Mouse (Mus musculus): Measurements from ENCODE around the gene Nxph4. TPM values are rescaled to one million over a fixed set of nuclear protein-coding genes. Genes with fewer than 3 reads are reported as not detected.

Nxph4 gene
- polyA plus RNA-seq, 1 experiment from 2014 or later = 25.1 TPM

DNA sequence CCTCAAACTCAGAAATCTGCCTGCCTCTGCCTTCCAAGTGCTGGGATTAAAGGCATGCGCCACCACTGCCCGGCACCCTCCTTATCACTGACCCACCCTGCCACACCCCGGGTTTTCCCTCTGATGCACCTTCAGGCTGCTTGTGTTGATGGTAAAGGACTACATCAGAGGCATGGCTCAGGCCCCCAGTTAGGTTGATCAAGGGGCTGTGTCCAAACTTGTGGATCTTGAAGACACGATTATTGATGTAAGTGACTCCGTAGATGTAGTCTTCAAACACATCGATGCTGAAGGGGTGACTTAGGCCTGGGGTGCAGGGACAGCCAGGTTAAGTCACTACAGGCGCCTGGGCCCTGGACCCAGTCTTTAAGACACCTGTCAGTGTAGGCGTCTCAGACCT, 7.2 kb upstream of the Nxph4 start:
- peaks cover 82% of the 10 kb centered on the region for H3K36me3 ChIP-seq
- no peak for ATAC-seq (ENCODE audit: insufficient number of reproducible peaks, low FRiP score, low TSS enrichment, low read depth)
- 95% methylated on average over 8 of the region's 8 CpGs for WGBS
- no peak overlapping the region for H3K4me3 ChIP-seq
- no peak overlapping the region for H3K9ac ChIP-seq
- H3K4me1 ChIP-seq = peaks cover 3% of the 10 kb centered on the region; the same call in 1 of the 2 replicates
- no peaks in the 10 kb centered on the region for H3K9me3 ChIP-seq
- H3K4me2 ChIP-seq = no peak overlapping the region
- no peak overlapping the region for H3K27ac ChIP-seq
- H3K27me3 ChIP-seq = peaks cover 5% of the 10 kb centered on the region

DNA sequence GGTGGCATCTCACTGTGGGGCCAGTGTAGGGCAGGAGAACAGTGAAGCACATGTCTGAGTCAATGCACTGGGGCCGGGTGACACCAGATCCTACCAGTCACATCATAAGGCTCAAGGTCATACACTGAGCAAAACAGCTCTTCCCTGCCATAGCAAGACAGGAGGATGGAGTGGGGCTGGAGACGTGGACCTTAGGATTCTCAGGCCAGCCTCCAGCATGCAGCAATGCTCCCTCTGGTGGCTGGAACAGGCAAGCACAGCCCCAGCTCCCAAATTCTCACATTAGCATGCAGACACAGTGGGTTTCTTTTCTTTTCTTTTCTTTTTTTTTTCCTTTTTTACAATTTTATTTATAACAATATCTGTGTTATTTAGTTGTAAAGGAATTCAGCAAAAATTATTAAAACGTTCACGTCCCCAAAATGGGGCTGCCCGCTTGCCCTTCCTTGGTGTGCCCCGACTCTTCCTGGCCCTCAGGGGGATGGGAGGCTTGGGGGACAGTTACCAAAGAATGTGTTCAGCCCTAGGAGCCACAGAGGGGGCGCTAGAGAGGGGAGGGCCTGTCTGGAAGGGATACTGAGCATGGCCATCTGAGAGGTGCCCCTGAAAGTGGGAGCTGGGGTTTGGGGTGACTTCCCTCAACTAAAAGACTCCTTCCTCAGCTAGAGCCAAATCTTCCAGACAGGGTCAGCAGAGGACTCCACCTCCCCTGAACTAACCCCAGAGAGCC, 3.7 kb upstream of the Nxph4 start:
- no peak for ATAC-seq (ENCODE audit: insufficient number of reproducible peaks, low FRiP score, low TSS enrichment, low read depth)
- Histone ChIP-seq H3K4me2 (no peak overlapping the region), H3K4me3 (no peak overlapping the region), H3K36me3 (peaks cover 47% of the 10 kb centered on the region), H3K27ac (0 out of 2 replicates have a peak overlapping the region, but pooled peaks have one; percentile 1), H3K9ac (no peak overlapping the region), H3K27me3 (peaks cover 40% of the 10 kb centered on the region), H3K9me3 (no peaks in the 10 kb centered on the region), H3K4me1 (peaks cover 26% of the 10 kb centered on the region)
- 25% methylated on average over 7 of the region's 7 CpGs for WGBS

DNA sequence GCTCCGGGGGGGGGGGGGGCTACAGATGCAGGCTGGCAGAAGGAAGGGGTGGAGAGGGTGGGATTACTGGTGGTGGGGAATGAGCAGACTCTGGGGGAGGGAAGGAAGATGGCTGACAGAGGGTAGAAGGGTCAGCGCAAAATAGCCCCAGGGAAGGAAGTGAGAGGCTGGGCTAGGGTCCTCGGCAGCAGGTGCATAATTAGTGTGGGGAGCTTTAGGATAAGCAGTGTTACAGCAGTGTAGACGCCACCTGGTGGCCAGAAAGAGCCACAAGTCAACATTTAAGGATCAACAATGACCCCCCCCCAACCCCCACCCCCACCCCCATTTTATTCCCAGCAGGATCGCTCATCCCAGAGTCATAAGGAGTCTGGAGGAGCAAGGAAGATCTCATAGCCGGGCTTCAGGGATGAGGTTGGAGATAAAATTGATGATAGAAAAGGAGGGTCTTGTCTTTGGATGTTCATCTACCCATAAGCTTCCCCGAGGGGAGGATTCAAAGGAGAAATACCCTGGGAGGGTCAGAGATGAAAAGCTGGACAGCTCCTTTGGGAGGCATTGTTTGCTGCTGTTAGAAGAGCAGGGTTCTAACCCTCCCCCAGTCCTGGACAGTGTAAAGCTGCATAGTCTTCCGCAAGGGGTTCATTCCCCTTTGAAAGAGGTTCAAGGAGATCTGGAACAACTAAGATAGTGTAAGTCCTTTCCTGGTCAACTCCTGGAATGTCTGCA, 2.4 kb upstream of the Nxph4 start:
- Histone ChIP-seq H3K36me3 (peaks cover 34% of the 10 kb centered on the region), H3K27me3 (peaks cover 52% of the 10 kb centered on the region), H3K27ac (no peak overlapping the region), H3K4me1 (peaks cover 39% of the 10 kb centered on the region), H3K4me2 (no peak overlapping the region), H3K9ac (no peak overlapping the region), H3K4me3 (no peak overlapping the region), H3K9me3 (no peaks in the 10 kb centered on the region)
- ATAC-seq (ENCODE audit: insufficient number of reproducible peaks, low FRiP score, low TSS enrichment, low read depth) = no peak
- 13% methylated on average over 8 of the region's 8 CpGs for WGBS

DNA sequence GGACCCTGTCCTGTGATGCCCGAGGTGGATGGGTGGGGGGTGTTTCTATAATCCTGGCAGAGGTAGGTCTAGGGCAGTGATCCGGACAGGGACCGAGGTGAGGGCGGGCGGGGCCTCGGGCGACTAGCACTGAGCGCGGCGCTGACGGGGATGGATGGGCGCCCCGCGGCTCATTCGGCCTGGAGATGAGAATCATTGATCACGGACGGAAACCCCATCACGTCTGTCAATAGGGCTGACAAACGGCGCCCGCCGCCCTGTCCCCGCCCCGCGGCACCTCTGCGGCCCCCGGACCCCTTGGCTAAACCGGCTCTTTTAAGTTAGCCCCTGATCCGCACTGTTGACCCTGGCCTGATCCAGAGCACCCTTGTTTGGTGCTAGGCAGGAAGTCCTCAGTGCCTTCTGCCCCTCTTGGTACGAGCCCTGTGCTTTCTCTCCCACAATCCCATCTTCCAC, 598 bp upstream of the Nxph4 start:
- Histone ChIP-seq H3K9ac (no peak overlapping the region), H3K4me2 (peak overlapping the region; percentile 83), H3K4me3 (peak overlapping the region; percentile 46), H3K36me3 (peaks cover 16% of the 10 kb centered on the region), H3K27me3 (peaks cover 67% of the 10 kb centered on the region), H3K9me3 (no peaks in the 10 kb centered on the region), H3K27ac (no peak overlapping the region), H3K4me1 (peaks cover 57% of the 10 kb centered on the region)
- ATAC-seq (ENCODE audit: insufficient number of reproducible peaks, low FRiP score, low TSS enrichment, low read depth) = no peak
- 1% methylated on average over 24 of the region's 30 CpGs for WGBS

DNA sequence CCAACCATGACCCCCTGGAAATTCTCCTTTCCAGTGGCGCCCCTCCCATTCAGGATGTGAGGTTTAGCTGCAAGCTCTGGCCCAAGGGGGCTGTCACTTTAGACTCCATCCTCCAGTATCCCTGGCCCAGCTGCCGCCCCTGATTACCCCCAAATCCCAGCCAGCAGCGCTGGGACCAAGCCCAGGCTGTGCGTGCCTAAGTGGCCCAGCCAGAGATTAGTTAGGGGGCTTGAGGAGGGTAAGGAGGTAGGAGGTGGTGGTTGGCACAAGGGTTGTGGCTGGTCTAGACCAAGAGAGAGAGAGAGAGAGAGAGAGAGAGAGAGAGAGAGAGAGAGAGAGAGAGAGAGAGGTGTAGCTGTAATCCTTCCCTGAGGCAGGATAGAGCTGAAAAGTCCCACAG, 2.8 kb downstream of the Nxph4 start:
- Histone ChIP-seq H3K27ac (0 out of 2 replicates have a peak overlapping the region, but pooled peaks have one; percentile 43), H3K4me2 (peak overlapping the region; percentile 44), H3K27me3 (peaks cover 96% of the 10 kb centered on the region), H3K4me3 (peak overlapping the region; percentile 25), H3K36me3 (no peaks in the 10 kb centered on the region), H3K4me1 (peaks cover 86% of the 10 kb centered on the region), H3K9me3 (no peaks in the 10 kb centered on the region), H3K9ac (no peak overlapping the region)
- no peak for ATAC-seq (ENCODE audit: insufficient number of reproducible peaks, low FRiP score, low TSS enrichment, low read depth)
- WGBS = 9% methylated on average over 4 of the region's 4 CpGs

DNA sequence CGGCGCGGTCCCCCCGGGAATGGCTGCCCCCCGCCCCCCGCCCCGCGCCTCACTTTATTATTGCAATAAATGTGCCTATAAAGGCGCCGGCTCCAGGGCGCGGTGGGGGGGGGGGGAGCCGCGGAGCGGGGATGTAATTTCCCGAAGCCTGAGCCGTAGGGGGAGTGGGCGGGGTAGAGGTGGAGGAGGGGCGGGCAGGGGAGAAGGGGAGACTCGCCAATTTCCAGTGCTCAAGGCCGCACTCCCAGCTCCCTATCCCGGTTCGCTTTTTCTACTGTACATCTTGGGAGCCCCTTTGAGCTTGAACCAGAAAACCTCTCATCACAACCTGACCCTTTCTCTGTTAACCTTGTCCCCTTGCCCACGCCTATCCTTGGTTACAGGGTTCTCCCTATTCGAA, 3.4 kb downstream of the Nxph4 start:
- Histone ChIP-seq H3K27me3 (peaks cover 96% of the 10 kb centered on the region), H3K27ac (no peak overlapping the region), H3K9me3 (no peaks in the 10 kb centered on the region), H3K36me3 (no peaks in the 10 kb centered on the region), H3K4me3 (peak overlapping the region; percentile 25), H3K4me1 (peaks cover 92% of the 10 kb centered on the region), H3K4me2 (peak overlapping the region; percentile 44), H3K9ac (no peak overlapping the region)
- no peak for ATAC-seq (ENCODE audit: insufficient number of reproducible peaks, low FRiP score, low TSS enrichment, low read depth)
- 3% methylated on average over 14 of the region's 25 CpGs for WGBS

DNA sequence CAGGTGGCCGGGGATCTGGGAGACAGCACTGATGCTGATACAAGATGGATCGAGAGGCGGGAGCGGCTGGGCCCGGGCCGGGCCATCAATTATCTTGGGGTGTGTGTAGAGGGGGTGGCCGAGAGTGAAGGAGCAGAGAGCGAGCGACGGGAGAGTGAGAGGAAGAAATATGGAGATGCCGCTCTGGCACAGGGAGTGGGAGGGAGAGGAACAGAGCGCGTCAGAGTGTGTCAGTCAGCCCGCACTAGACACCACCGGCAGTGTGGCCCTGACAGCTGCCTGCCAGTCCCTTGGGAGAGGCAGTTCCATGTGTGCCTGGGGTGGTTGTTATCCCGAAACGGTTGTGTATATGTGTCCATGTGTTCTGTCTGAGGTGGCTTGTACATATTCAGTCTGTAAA, 6.9 kb downstream of the Nxph4 start:
- peak overlapping the region; percentile 7; the same call in 1 of the 2 replicates for H3K4me3 ChIP-seq
- no peak for ATAC-seq (ENCODE audit: insufficient number of reproducible peaks, low FRiP score, low TSS enrichment, low read depth)

DNA sequence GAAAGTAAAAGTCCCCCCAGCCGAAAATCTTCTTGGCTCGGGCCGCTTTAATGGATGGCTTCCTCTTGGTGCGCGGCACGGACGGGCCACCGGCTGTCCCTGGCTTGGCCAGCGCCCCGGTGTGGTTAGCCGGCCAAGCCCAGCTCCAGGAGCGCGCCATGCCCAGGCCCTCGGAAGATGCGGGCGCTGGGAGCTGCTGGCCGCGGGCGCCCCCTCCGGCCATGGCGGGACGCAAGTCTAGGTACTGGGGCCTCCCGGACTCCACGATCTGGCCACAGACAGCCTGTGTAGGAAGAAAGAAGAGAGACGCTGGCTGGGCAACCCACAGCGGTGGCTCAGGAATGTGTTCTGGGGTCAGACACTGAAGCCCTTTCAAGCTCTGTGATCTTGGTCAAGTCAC, 7.7 kb downstream of the Nxph4 start:
- Histone ChIP-seq H3K4me2 (peak overlapping the region; percentile 42), H3K27me3 (peaks cover 78% of the 10 kb centered on the region), H3K27ac (no peak overlapping the region), H3K9ac (no peak overlapping the region), H3K4me1 (peaks cover 75% of the 10 kb centered on the region), H3K36me3 (no peaks in the 10 kb centered on the region), H3K4me3 (peak overlapping the region; percentile 31), H3K9me3 (no peaks in the 10 kb centered on the region)
- no peak for ATAC-seq (ENCODE audit: insufficient number of reproducible peaks, low FRiP score, low TSS enrichment, low read depth)
- WGBS = 4% methylated on average over 26 of the region's 26 CpGs

More for the DNA sequence above, 6.9 kb downstream of the Nxph4 start:
- Histone ChIP-seq H3K36me3 (no peaks in the 10 kb centered on the region), H3K27me3 (peaks cover 84% of the 10 kb centered on the region), H3K9ac (no peak overlapping the region), H3K4me2 (no peak overlapping the region), H3K4me1 (peaks cover 82% of the 10 kb centered on the region), H3K27ac (no peak overlapping the region), H3K9me3 (no peaks in the 10 kb centered on the region)
- 23% methylated on average over 17 of the region's 17 CpGs for WGBS

DNA sequence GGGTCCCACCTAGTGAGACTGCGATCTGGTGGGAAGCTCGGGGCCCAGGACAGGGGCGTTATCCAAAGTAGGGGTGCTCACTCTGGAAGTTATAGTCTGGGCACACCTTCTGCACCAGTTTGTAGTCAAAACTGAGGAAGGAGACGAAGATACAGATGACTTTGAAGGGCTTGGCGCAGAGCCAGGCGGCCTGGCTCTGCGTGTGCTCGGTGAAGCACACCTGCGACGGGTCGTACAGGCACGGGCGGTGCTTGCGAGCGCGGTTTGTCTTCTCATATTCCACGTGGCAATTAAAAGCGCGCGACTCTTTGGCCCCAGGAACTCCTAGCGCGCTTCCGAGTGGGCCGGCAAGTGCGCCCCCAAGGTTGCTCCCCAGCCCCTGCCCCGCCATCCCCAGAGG, 8.3 kb downstream of the Nxph4 start:
- peaks cover 75% of the 10 kb centered on the region for H3K4me1 ChIP-seq
- peak overlapping the region; percentile 31 for H3K4me3 ChIP-seq
- H3K27me3 ChIP-seq = peaks cover 73% of the 10 kb centered on the region
- no peaks in the 10 kb centered on the region for H3K36me3 ChIP-seq
- H3K4me2 ChIP-seq = peak overlapping the region; percentile 42
- H3K9me3 ChIP-seq = no peaks in the 10 kb centered on the region
- ATAC-seq (ENCODE audit: insufficient number of reproducible peaks, low FRiP score, low TSS enrichment, low read depth) = no peak
- H3K9ac ChIP-seq = no peak overlapping the region
- 4% methylated on average over 26 of the region's 26 CpGs for WGBS
- H3K27ac ChIP-seq = no peak overlapping the region

DNA sequence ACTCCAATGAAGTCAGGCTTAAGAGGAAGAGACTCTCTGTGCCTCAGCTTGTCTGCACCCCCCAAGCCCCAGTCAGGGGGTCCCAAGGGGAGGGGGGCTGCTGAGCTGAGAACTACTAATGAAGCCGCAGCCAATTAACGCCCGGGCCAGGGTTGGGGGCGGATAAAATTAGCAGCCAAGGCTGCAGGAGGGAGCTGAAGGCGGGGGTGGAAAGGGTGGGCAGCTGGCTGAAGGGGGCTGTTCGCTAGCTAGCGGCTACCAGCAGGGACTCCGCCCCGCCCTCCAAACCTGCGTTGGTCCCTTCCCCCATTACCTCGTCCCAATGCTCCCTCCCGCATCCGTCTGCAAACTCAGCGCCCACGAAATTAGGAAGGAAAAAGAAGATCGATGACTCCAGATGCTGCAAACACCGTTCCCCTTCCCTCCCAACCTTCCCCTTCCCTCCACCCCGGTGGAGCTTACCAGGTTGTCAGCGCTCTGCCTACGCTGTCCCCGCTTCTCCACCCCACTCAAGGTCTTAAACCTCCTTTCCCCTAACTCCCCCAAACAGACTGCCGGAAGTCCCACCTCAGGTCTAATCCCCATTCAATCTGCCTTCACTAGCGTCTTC, 9.6 kb downstream of the Nxph4 start:
- no peak for ATAC-seq (ENCODE audit: insufficient number of reproducible peaks, low FRiP score, low TSS enrichment, low read depth)
- Histone ChIP-seq H3K4me1 (peaks cover 71% of the 10 kb centered on the region), H3K27ac (no peak overlapping the region), H3K36me3 (peaks cover 10% of the 10 kb centered on the region), H3K9ac (no peak overlapping the region), H3K27me3 (peaks cover 60% of the 10 kb centered on the region), H3K4me2 (peak overlapping the region; percentile 21; the same call in 1 of the 2 replicates), H3K4me3 (no peak overlapping the region), H3K9me3 (no peaks in the 10 kb centered on the region)
- 4% methylated on average over 23 of the region's 23 CpGs for WGBS

DNA sequence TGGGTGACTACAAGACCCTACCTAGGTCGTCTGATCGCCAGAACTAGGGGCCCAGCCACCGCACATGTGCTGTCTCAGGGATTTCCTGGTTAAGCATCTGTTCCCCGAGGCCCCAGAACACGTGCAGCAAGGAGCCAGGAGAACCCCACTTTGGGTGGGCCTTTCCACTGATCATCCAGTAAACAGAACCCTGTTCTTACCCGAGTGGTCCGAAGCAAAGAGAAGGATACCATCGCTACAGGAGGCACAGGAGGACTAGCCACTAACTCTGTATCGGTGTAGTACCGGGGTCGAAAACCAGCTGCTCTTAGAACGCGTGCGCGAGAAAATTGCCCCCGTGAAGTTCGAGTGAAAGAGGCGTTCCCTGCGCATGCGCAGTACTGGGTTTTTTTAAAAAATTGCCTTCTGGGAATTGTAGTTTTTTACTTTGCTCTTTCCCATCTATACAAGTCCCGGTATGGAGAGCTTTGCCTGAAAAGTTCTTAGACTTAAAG, 12.2 kb downstream of the Nxph4 start, which contains the start of gene Shmt2:
Gene Shmt2, minus strand, starts transcription at position 357 of the 494 bp plus-strand sequence.
- no peaks in the 10 kb centered on the region for H3K9me3 ChIP-seq
- H3K27me3 ChIP-seq = peaks cover 35% of the 10 kb centered on the region
- ATAC-seq (ENCODE audit: insufficient number of reproducible peaks, low FRiP score, low TSS enrichment, low read depth) = peak; percentile 22; the same call in 1 of the 2 replicates
- under 1% methylated on average over 21 of the region's 21 CpGs for WGBS
- H3K4me1 ChIP-seq = peaks cover 50% of the 10 kb centered on the region
- peak within 1 kb of the TSS; percentile 77 for H3K4me2 ChIP-seq
- H3K9ac ChIP-seq = peak within 1 kb of the TSS; percentile 39
- peak within 1 kb of the TSS; percentile 47; the same call in 1 of the 2 replicates for H3K27ac ChIP-seq
- H3K36me3 ChIP-seq = peaks cover 34% of the 10 kb centered on the region
- H3K4me3 ChIP-seq = peak within 1 kb of the TSS; percentile 58

All from limb, embryonic 15.5 days (tissue).